Mouse (Mus musculus) MEL (cell line): Measurements from ENCODE around the gene Tmem158. TPM values are rescaled to one million over a fixed set of nuclear protein-coding genes. Genes with fewer than 3 reads are reported as not detected.

Experiments used
- DNase-seq: peaks from one replicate; pipeline ENCODE4 v3.0.0; 2011; ENCODE audit warnings: low read depth, low spot score
- H3K27ac ChIP-seq: 2 replicates; pipeline ENCODE4 v1.5.1; 2012; ENCODE audit warnings: low read depth, mild to moderate bottlenecking, control low read depth, low read length, moderate library complexity; ENCODE audit not compliant: control insufficient read depth
- H3K27me3 ChIP-seq, 2 experiments: fragments of 150-350 bp in 1 of 2; sonication (generic) in 1 of 2; 2 replicates each; pipeline ENCODE4 v1.6.1; 2012; ENCODE audit warnings: low read length in 2 of 2, mild to moderate bottlenecking in 2 of 2, improper control_type of control experiment in 1 of 2, moderate library complexity in 1 of 2; ENCODE audit not compliant: insufficient read depth in 2 of 2, control insufficient read depth in 1 of 2
- H3K36me3 ChIP-seq, 2 experiments: 2 replicates each; pipeline ENCODE4 v1.6.1; 2012 to 2014; ENCODE audit warnings: low read length in 2 of 2, improper control_type of control experiment in 1 of 2, inconsistent platforms in 1 of 2, mild to moderate bottlenecking in 1 of 2; ENCODE audit not compliant: insufficient read depth in 2 of 2, control insufficient read depth in 1 of 2
- H3K4me1 ChIP-seq, 2 experiments: fragments of 150-350 bp in 1 of 2; sonication (generic) in 1 of 2; 2 replicates each; pipeline ENCODE4 v1.6.1; 2012; ENCODE audit warnings: low read length in 2 of 2, improper control_type of control experiment in 1 of 2, mild to moderate bottlenecking in 1 of 2; ENCODE audit not compliant: insufficient read depth in 2 of 2, control insufficient read depth in 1 of 2
- H3K4me3 ChIP-seq, 2 experiments: fragments of 150-350 bp in 1 of 2; sonication (generic) in 1 of 2; 2 replicates each; pipeline ENCODE4 v1.5.1; 2012; ENCODE audit warnings: low read depth in 2 of 2, low read length in 2 of 2, mild to moderate bottlenecking in 2 of 2, moderate library complexity in 2 of 2, control low read depth in 1 of 2, improper control_type of control experiment in 1 of 2; ENCODE audit not compliant: control insufficient read depth in 1 of 2, insufficient read depth in 1 of 2
- H3K79me2 ChIP-seq: 2 replicates; pipeline ENCODE4 v1.6.1; 2012; ENCODE audit warnings: mild to moderate bottlenecking, low read length, moderate library complexity; ENCODE audit not compliant: control insufficient read depth, poor library complexity, insufficient read depth
- H3K9ac ChIP-seq: 2 replicates; pipeline ENCODE4 v1.6.1; 2012; ENCODE audit warnings: low read depth, mild to moderate bottlenecking, control low read depth, low read length, moderate library complexity; ENCODE audit not compliant: control insufficient read depth, poor library complexity, severe bottlenecking
- H3K9me3 ChIP-seq: fragments of 150-350 bp; sonication (generic); replicated peaks from 2 replicates; pipeline ENCODE4 v1.6.1; 2012; ENCODE audit warnings: mild to moderate bottlenecking, low read length, improper control_type of control experiment, moderate library complexity; ENCODE audit not compliant: insufficient read depth
- BHLHE40 ChIP-seq: IDR thresholded peaks from 2 replicates; pipeline ENCODE4 v1.6.1; 2012; ENCODE audit warnings: low read depth, mild to moderate bottlenecking, inconsistent platforms, low read length, improper control_type of control experiment, borderline replicate concordance
- CHD2 ChIP-seq: IDR thresholded peaks from 2 replicates; pipeline ENCODE4 v1.6.1; 2011; ENCODE audit warnings: low read length, improper control_type of control experiment
- CTCF ChIP-seq, 3 experiments: IDR thresholded peaks in 2 of 3; conservative IDR thresholded peaks in 1 of 3; 2 replicates each; pipeline ENCODE4 v1.5.1; 2011 to 2012; ENCODE audit warnings: low read length in 3 of 3, low read depth in 2 of 3, mild to moderate bottlenecking in 2 of 3, improper control_type of control experiment in 1 of 3, inconsistent platforms in 1 of 3, mixed read lengths in 1 of 3, moderate library complexity in 1 of 3; ENCODE audit not compliant: control insufficient read depth in 1 of 3, insufficient read depth in 1 of 3, poor library complexity in 1 of 3, severe bottlenecking in 1 of 3
- HCFC1 ChIP-seq: IDR thresholded peaks from 2 replicates; pipeline ENCODE4 v1.6.1; 2012; ENCODE audit warnings: low read depth, mild to moderate bottlenecking, inconsistent platforms, low read length, improper control_type of control experiment, moderate library complexity
- MAFK ChIP-seq: IDR thresholded peaks from 2 replicates; pipeline ENCODE4 v1.6.1; 2011; ENCODE audit warnings: low read depth, mild to moderate bottlenecking, low read length, improper control_type of control experiment, borderline replicate concordance
- MXI1 ChIP-seq: IDR thresholded peaks from 2 replicates; pipeline ENCODE4 v1.6.1; 2011; ENCODE audit warnings: mild to moderate bottlenecking, low read depth, low read length, improper control_type of control experiment
- MYB ChIP-seq: IDR thresholded peaks from 2 replicates; pipeline ENCODE4 v1.6.1; 2011; ENCODE audit warnings: mild to moderate bottlenecking, low read depth, low read length, improper control_type of control experiment
- POLR2AphosphoS2 ChIP-seq: IDR thresholded peaks from 2 replicates; pipeline ENCODE4 v1.6.1; 2011; ENCODE audit warnings: low read length, improper control_type of control experiment
- POLR2AphosphoS5 ChIP-seq: IDR thresholded peaks from 2 replicates; pipeline ENCODE4 v1.6.1; 2012; ENCODE audit warnings: low read depth, borderline replicate concordance, mild to moderate bottlenecking, inconsistent platforms, low read length, moderate library complexity, mixed read lengths
- TAL1 ChIP-seq: IDR thresholded peaks from 2 replicates; pipeline ENCODE4 v1.6.1; 2012; ENCODE audit warnings: mild to moderate bottlenecking, inconsistent platforms, low read length, moderate library complexity, mixed read lengths
- TBP ChIP-seq: IDR thresholded peaks from 2 replicates; pipeline ENCODE4 v1.8.0; 2011; ENCODE audit warnings: low read depth, low read length, improper control_type of control experiment
- UBTF ChIP-seq: IDR thresholded peaks from 2 replicates; pipeline ENCODE4 v1.6.1; 2012; ENCODE audit warnings: low read depth, mild to moderate bottlenecking, inconsistent platforms, low read length, improper control_type of control experiment, moderate library complexity, borderline replicate concordance; ENCODE audit not compliant: insufficient read depth
- ZMIZ1 ChIP-seq: IDR thresholded peaks from 2 replicates; pipeline ENCODE4 v1.6.1; 2012; ENCODE audit warnings: low read depth, mild to moderate bottlenecking, inconsistent platforms, low read length, improper control_type of control experiment, moderate library complexity
- polyA plus RNA-seq, 2 experiments: library from polyadenylated mRNA; stranded (reverse) in 1 of 2; unstranded in 1 of 2; fragments of >175 nt in 1 of 2; fragments of >200 nt in 1 of 2; gene quantifications; 2 replicates each; pipeline versions ENCODE4 v1.2.1 to v1.2.4; 2012; ENCODE audit warnings: low replicate concordance in 2 of 2, low read depth in 1 of 2; ENCODE audit not compliant: insufficient read length in 2 of 2, insufficient read depth in 1 of 2, missing spikeins in 1 of 2
- total RNA-seq: library from RNA; depleted of rRNA; stranded (reverse); fragments of 300-350 nt; gene quantifications from 2 replicates; pipeline ENCODE4 v1.2.3, GENCODE M21; 2012; rRNA removed

The Tmem158 gene
- total and polyA plus RNA-seq, 3 experiments, result 5.0 to 10.1 TPM; not detected in 1

- no peaks in the 10 kb centered on the region for H3K79me2 ChIP-seq
- TF ChIP-seq BHLHE40 (no peak), CTCF (IDR thresholded peaks at IDR 0.05 in 2 of 3, conservative IDR thresholded peaks at IDR 0.05 in 1 of 3; ENCODE audit: control insufficient read depth in 1 of 3, insufficient read depth in 1 of 3, low read depth in 2 of 3, low read length in 3 of 3, poor library complexity in 1 of 3, severe bottlenecking in 1 of 3) (no peak), POLR2AphosphoS5 (no peak), UBTF (no peak), TBP (no peak), MXI1 (no peak), CHD2 (no peak)
- TF ChIP-seq, all 39 proteins: peak for 0
- Histone ChIP-seq H3K36me3 (no peaks in the 10 kb centered on the region), H3K27me3 (peaks cover 5 to 6% of the 10 kb centered on the region in 2 experiments), H3K9ac (no peak within 1 kb of the TSS), H3K4me3 (no peak within 1 kb of the TSS), H3K4me1 (no peaks in the 10 kb centered on the region), H3K9me3 (no peaks in the 10 kb centered on the region), H3K27ac (no peak within 1 kb of the TSS)
- no peak for DNase-seq
Observed at GRCm38 (mm10) chr9:123215621-123216440, 44.7 kb downstream of the Tmem158 start, which contains the start of gene Cdcp1. Gene Cdcp1 (minus strand): TSS chr9:123216038.

- DNase-seq, result no peak
- Histone ChIP-seq H3K27ac (no peak overlapping the region), H3K79me2 (no peaks in the 10 kb centered on the region), H3K9ac (no peak overlapping the region), H3K4me1 (no peaks in the 10 kb centered on the region), H3K4me3 (no peak overlapping the region)
- TF ChIP-seq TBP (no peak), POLR2AphosphoS2 (no peak), HCFC1 (no peak), MAFK (no peak), MYB (no peak), TAL1 (no peak), ZMIZ1 (no peak), UBTF (no peak)
- TF ChIP-seq, all 39 proteins: peak for 0
- Histone ChIP-seq H3K36me3 (no peaks in the 10 kb centered on the region), H3K27me3 (peaks cover 3 to 6% of the 10 kb centered on the region in 2 experiments), H3K9me3 (no peaks in the 10 kb centered on the region)
Observed at GRCm38 (mm10) chr9:123213371-123213770, 47.2 kb downstream of the Tmem158 start.

Other genes with a start within 250 kb of the Tmem158 start
- gene Tmem42, start 239.4 kb downstream of the Tmem158 start, total RNA-seq, result 11.5 and 14.6 TPM in 2 replicates
- gene Tmem42, start 239.4 kb downstream of the Tmem158 start, polyA plus RNA-seq, result 10 to 100 TPM in 1 of 2 experiments, not detected in 1; 15.0 TPM
- gene Tgm4, start 226.0 kb downstream of the Tmem158 start, total RNA-seq, result 0.65 and 0.96 TPM in 2 replicates
- under 1 TPM in 1 of 2 experiments, not detected in 1; 0.42 TPM for gene Tgm4, start 226.0 kb downstream of the Tmem158 start, polyA plus RNA-seq
- 51.7 and 51.8 TPM in 2 replicates for gene Zdhhc3, start 147.6 kb downstream of the Tmem158 start, total RNA-seq
- gene Zdhhc3, start 147.6 kb downstream of the Tmem158 start, polyA plus RNA-seq, result 10 to 100 TPM; 92.0 to 98.1 TPM
- gene Exosc7, start 147.5 kb downstream of the Tmem158 start, total RNA-seq, result 181 and 196 TPM in 2 replicates
- gene Exosc7, start 147.5 kb downstream of the Tmem158 start, polyA plus RNA-seq, result 100 to 1,000 TPM in 1 of 2 experiments, not detected in 1; 162 TPM
- gene Clec3b, start 109.8 kb downstream of the Tmem158 start, total RNA-seq, result not detected in 2 replicates
- gene Clec3b, start 109.8 kb downstream of the Tmem158 start, polyA plus RNA-seq, result under 1 TPM in 1 of 2 experiments, not detected in 1; 0.24 TPM
- gene Cdcp1, start 44.7 kb downstream of the Tmem158 start, total RNA-seq, result not detected in 2 replicates
- not detected for gene Cdcp1, start 44.7 kb downstream of the Tmem158 start, polyA plus RNA-seq
- gene Lars2, start 106.2 kb upstream of the Tmem158 start, total RNA-seq, result 10,095 and 12,669 TPM in 2 replicates
- gene Lars2, start 106.2 kb upstream of the Tmem158 start, polyA plus RNA-seq, result 100 to 1,000 TPM; 634 to 684 TPM
- gene Limd1, start 217.9 kb upstream of the Tmem158 start, total RNA-seq, result 32.0 and 37.5 TPM in 2 replicates
- 10 to 100 TPM in 1 of 2 experiments, not detected in 1; 32.6 TPM for gene Limd1, start 217.9 kb upstream of the Tmem158 start, polyA plus RNA-seq